Mouse (Mus musculus): ENCODE results near the gene C7. TPM values are rescaled to one million over a fixed set of nuclear protein-coding genes. Genes with fewer than 3 reads are reported as not detected.
"Not testable (repeated sequence)": the region's sequence is repeated elsewhere in the genome, so short reads cannot be mapped to it uniquely, and the experiment has no call there.

C7 gene
- polyA plus RNA-seq, 1 experiment from 2014 or later, result not detected

DNA sequence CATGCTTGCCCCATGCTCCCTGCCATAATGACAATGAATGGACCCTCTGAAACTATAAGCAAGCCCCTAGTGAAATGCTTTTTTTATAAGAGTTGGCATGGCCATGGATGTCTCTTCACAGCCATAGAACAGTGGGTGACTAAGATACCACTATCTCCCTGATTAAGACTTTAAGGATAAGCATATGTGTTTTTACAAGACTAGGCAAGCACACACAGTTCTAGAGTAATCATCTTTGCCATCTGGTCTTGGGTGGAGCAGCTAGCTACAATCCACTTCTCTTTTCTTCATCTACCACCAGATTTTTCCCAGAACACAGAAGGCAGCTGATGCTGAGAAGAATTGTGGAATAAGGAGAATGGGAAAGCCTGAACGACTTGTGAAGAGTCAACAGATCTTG is 17.7 kb upstream of the C7 start:
- WGBS, result 76% methylated on average over 1 of the region's 1 CpGs
- H3K9me3 ChIP-seq, result no peaks in the 10 kb centered on the region
- no peaks in the 10 kb centered on the region for H3K4me1 ChIP-seq
- DNase-seq (ENCODE audit: extremely low spot score, low spot score), result no peak
- H3K36me3 ChIP-seq (replicated peaks), result no peaks in the 10 kb centered on the region
- H3K4me3 ChIP-seq, result no peak overlapping the region
- no peaks in the 10 kb centered on the region for H3K27me3 ChIP-seq (ENCODE audit: poor library complexity, severe bottlenecking)
- no peak overlapping the region for H3K27ac ChIP-seq

DNA sequence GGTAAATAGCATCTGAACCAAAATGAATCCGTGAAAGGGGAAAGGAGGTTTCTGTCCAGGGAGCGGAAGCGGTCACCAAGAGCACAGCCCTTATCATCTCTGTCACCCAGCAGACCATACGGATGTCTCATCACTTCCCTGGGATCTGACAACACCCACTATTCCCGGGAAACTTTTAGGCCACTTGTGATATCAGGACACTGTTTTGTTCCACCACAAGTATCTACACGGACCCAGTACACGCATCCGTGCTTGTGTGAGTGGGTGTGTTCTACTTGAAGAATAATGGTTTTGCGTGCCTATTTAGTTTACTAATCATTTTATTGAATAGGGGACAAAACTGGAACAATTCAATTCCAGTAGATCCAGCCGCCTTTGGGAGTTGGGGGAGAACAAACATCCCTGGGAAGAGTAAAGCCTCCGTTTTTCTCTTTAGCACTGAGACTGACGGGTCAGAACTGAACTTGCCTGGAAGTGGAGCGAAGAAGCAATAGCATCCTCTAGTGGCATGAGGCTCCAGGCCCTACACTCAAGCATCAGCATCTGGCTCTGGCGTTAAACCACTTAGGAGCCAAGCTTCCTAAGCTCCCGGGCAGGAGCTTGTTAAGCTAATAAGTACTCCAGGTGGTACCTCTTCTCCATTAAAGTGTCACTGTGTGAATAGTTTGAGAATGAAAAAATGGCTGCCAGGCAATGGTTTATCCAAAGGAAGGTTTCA is 5.4 kb upstream of the C7 start:
- Histone ChIP-seq H3K27ac (no peak overlapping the region), H3K4me3 (no peak overlapping the region), H3K9me3 (no peaks in the 10 kb centered on the region), H3K4me1 (no peaks in the 10 kb centered on the region), H3K36me3 (replicated peaks) (no peaks in the 10 kb centered on the region), H3K27me3 (ENCODE audit: poor library complexity, severe bottlenecking) (no peaks in the 10 kb centered on the region)
- DNase-seq (ENCODE audit: extremely low spot score, low spot score), result no peak
- WGBS, result 64% methylated on average over 15 of the region's 15 CpGs

DNA sequence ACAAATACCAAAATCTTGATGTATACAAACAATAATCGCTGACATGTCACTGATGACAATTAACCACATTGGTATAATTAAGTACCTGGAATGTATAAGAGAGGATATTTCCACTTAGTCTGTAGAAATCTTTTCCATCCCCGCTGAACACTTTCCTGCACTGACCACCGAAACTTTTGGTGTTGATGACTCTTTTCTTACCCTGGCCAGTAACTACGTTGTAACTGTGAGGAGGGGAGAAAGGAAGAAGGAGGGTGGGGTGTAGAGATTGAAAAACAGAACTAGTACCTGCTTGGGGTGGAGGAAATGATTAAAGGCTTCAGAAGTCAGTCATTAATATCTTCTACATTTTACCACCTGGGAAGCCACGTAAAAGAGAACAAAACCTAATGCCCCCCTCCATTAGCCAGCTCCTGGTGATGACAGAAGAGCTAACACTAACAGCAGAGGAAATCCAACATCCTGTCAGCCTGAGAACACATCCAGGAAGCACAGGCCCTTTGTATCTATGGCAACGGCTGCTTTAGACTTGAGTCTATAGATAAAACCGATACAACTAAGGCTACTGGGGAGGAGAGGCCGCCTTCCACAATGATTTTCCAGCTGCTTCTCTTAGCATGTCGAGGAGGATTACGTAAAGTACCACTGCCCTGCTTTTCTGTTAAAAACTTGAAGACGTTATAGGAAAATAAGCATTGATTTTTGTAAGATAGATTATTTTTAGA is 17.8 kb downstream of the C7 start:
- Histone ChIP-seq H3K27me3 (ENCODE audit: poor library complexity, severe bottlenecking) (no peaks in the 10 kb centered on the region), H3K4me1 (no peaks in the 10 kb centered on the region), H3K9me3 (no peaks in the 10 kb centered on the region), H3K4me3 (no peak overlapping the region), H3K27ac (no peak overlapping the region), H3K36me3 (replicated peaks) (no peaks in the 10 kb centered on the region)
- WGBS, result 75% methylated on average over 11 of the region's 11 CpGs
- no peak for DNase-seq (ENCODE audit: extremely low spot score, low spot score)

DNA sequence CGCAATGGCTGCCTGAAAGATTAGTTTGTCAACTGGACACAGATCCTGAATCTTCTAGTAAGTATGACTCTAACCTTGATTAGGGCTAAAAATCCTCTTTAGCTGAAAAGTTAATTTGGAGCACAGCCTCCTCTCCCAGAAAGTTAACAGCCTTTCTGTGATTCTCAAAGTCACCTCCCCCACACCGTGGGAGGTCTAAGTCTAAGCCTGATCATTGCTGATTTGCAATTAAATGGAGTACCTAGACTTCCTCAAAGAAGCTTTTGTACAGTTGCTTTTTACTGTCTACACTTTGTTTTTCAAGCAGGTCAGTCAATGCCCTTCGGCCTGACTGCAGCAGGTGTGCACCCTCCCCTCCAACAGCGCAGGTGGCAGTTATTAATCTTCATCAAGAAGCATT is 34.3 kb downstream of the C7 start:
- Histone ChIP-seq H3K27ac (no peak overlapping the region), H3K36me3 (replicated peaks) (no peaks in the 10 kb centered on the region), H3K4me1 (no peaks in the 10 kb centered on the region), H3K9me3 (no peaks in the 10 kb centered on the region; the same call in 1 of the 2 replicates), H3K4me3 (no peak overlapping the region), H3K27me3 (ENCODE audit: poor library complexity, severe bottlenecking) (no peaks in the 10 kb centered on the region)
- 91% methylated on average over 4 of the region's 4 CpGs for WGBS
- DNase-seq (ENCODE audit: extremely low spot score, low spot score), result no peak

DNA sequence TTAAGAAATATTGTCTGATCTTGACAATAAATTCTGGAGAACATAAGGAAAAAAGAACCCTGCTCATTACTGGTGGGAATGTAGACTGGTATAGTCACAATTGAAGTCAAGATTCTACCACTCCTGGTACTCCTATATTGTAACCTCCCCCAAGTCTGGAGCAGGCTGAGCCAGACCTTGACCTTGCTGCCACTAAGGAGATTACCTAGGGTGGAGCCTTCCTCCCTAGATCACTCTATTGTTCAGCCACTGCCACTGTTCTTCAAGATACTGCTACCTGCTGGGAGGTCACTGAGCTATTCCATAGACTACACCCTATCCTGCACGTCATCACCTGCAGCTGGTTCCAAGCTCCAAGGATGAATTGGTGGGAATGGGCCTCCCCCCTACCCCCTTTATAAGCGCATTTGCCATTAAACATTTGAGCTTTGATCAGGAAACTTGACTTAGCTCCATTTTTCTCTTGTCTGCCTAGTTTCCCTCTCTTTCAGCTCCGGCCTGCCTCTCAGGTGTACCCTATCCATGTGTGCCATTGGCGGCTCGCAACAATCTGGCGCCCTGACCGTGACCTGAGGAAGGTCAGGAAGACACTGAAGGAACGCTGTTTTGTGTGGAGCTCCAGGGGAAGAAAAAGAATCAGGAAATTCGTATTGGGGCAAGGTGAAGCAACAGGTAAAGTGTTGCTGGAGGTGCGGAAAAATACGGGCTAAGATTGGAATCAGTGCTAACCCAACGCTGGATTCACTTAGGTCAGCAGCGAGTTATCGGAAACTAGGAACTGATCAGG is 39.9 kb downstream of the C7 start:
- H3K4me1 ChIP-seq; H3K36me3 ChIP-seq (replicated peaks); DNase-seq (ENCODE audit: extremely low spot score, low spot score); H3K27ac ChIP-seq; H3K4me3 ChIP-seq; H3K27me3 ChIP-seq (ENCODE audit: poor library complexity, severe bottlenecking); H3K9me3 ChIP-seq: not testable (repeated sequence)
- 91% methylated on average over 14 of the region's 14 CpGs for WGBS

DNA sequence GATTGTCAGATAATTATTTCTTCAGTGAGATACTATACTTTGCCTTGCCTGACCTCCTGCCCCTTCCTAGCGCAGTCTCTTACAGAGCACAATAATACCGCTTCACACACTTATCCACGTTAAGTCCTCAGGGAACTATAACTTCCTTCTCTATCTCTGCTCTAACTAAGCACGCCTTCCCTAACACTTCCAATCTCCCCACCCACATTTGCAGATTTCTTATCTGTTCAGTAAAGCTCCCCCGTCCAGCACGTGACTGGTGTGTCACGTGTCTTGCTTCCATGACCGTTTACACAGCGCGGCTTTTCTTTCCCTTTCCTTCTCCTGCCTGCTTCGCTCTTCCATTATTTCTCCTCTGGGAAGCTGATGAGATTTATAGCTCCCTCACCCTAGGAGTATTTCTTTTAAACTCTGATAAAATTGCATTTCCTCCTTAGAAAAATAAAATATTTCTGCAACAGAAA is 53.9 kb downstream of the C7 start:
- 87% methylated on average over 11 of the region's 11 CpGs for WGBS
- no peak for DNase-seq (ENCODE audit: extremely low spot score, low spot score)
- H3K27ac ChIP-seq, result no peak overlapping the region
- H3K4me1 ChIP-seq, result no peaks in the 10 kb centered on the region
- H3K4me3 ChIP-seq, result no peak overlapping the region
- no peaks in the 10 kb centered on the region for H3K36me3 ChIP-seq (replicated peaks)
- H3K27me3 ChIP-seq (ENCODE audit: poor library complexity, severe bottlenecking), result no peaks in the 10 kb centered on the region
- no peaks in the 10 kb centered on the region for H3K9me3 ChIP-seq

DNA sequence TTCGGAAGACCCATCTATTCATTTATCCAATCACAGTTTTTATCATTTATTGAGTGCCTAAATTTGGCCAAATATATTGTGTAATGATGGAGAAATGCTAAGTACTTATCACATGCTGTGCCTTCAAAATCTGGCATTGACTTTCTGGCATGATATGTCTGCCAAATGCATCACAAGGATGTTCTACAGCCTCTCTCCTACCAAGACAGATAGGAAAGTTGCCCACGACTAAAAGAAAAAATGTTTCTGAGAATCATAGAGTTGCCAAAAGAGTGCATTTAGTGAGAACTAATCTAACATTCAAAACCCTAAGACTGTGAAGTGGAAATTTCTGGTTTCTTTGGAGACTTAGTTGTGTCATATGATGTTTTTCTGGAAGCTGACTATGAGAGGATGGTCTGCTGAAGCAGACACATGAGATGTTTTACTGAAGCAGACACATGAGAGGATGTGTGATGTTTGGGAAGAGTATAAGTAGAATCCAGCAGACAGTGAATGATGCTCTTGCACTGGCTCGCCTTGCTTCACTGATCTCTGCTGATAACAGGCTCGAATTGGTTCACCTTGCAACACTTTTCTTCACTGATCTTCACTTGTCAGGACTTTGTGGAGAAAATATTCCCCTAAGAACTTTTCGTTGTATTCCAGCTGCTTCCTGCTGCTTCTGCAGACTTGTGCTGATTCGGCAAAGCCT is 59.9 kb downstream of the C7 start:
- Histone ChIP-seq H3K27me3 (ENCODE audit: poor library complexity, severe bottlenecking) (no peaks in the 10 kb centered on the region), H3K27ac (no peak overlapping the region), H3K9me3 (no peaks in the 10 kb centered on the region), H3K36me3 (replicated peaks) (no peaks in the 10 kb centered on the region), H3K4me3 (no peak overlapping the region), H3K4me1 (no peaks in the 10 kb centered on the region)
- DNase-seq (ENCODE audit: extremely low spot score, low spot score), result no peak
- 85% methylated on average over 6 of the region's 6 CpGs for WGBS

DNA sequence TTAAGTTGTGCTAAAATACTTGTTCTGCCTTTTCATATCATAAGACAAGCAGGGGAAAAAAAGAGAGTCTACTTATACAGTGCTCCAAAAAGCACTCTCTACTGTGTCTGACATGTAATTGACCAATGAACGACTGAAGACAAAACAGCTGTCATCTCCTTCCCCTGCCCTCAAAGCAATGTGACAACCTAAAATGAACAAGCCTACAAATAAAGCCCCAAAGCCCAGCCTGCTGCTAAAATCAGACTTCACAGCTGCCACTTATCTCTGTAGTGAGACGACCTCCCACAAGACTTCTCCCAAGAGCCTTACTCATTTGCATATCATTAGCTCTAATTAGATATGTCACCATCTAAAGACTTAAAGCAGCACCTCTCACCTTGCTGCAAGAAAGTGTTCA is 60.6 kb downstream of the C7 start:
- no peak overlapping the region for H3K4me3 ChIP-seq
- H3K27ac ChIP-seq, result no peak overlapping the region
- no peaks in the 10 kb centered on the region for H3K4me1 ChIP-seq
- H3K36me3 ChIP-seq (replicated peaks), result no peaks in the 10 kb centered on the region
- no peaks in the 10 kb centered on the region for H3K27me3 ChIP-seq (ENCODE audit: poor library complexity, severe bottlenecking)
- H3K9me3 ChIP-seq, result no peaks in the 10 kb centered on the region
- DNase-seq (ENCODE audit: extremely low spot score, low spot score), result no peak
- WGBS, result 58% methylated on average over 2 of the region's 2 CpGs

DNA sequence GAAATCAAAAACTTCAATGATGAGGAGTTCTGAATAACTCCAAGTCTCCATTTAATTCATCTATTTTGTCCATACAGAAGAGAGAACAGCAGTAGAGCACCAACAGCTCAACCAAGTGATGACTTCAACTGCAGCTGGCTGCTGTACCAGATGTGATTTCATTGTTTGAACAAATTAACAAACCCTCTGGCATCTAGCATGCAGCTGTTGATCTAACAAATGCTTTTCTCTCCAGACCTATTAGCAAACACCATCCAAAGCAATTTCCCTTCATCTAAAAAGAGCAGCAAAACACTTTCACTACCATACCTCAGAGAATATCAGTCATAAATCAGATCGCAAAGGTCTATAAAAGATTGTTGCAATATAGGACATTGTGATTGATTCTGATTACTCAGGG is 90.2 kb downstream of the C7 start:
- Histone ChIP-seq H3K4me3 (no peak overlapping the region), H3K9me3 (no peaks in the 10 kb centered on the region), H3K27ac (no peak overlapping the region), H3K27me3 (ENCODE audit: poor library complexity, severe bottlenecking) (no peaks in the 10 kb centered on the region), H3K36me3 (replicated peaks) (no peaks in the 10 kb centered on the region), H3K4me1 (no peaks in the 10 kb centered on the region)
- WGBS, result 90% methylated on average over 1 of the region's 1 CpGs
- no peak for DNase-seq (ENCODE audit: extremely low spot score, low spot score)

Other genes starting within 250 kb of the C7 start
- gene Mroh2b, start 165.0 kb downstream of the C7 start, polyA plus RNA-seq (2016; fragmentation: Nextera tagmentation; extraction: Ambion mirVana), result not detected in 2 replicates
- 0.84 and 1.2 TPM in 2 replicates for gene Card6, start 44.8 kb upstream of the C7 start, polyA plus RNA-seq (2016; fragmentation: Nextera tagmentation; extraction: Ambion mirVana)
- 465 and 478 TPM in 2 replicates for gene Rpl37, start 52.9 kb upstream of the C7 start, polyA plus RNA-seq (2016; fragmentation: Nextera tagmentation; extraction: Ambion mirVana)
- gene Prkaa1, start 80.1 kb upstream of the C7 start, polyA plus RNA-seq (2016; fragmentation: Nextera tagmentation; extraction: Ambion mirVana), result 12.8 and 12.9 TPM in 2 replicates
- 33.3 and 34.1 TPM in 2 replicates for gene Ttc33, start 121.8 kb upstream of the C7 start, polyA plus RNA-seq (2016; fragmentation: Nextera tagmentation; extraction: Ambion mirVana)
- 0.77 and 0.97 TPM in 2 replicates for gene Ptger4, start 180.4 kb upstream of the C7 start, polyA plus RNA-seq (2016; fragmentation: Nextera tagmentation; extraction: Ambion mirVana)

Data from forebrain, embryonic 10.5 days (tissue).